Mouse (Mus musculus): ENCODE measurements around the gene Bclaf1.

Bclaf1 gene

DNA sequence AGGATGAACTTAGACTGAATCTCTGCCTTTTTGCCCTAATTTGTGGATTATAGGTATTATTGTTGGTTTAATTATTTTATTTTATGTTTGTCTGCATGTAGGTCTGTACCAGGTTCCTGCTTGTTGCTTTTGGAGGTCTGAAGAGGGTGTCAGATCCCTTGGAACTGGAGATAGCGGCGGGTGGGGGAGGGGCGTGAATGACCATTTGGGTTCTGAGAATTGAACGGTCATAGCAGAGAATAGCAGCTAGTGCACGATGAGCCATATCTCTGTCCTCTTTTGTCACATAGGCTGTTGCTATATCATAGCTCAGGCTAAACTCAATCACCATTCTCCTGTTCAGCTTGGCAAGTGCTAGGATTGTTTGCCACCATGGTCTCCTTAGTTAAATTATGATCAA lies 5.2 kb downstream of the Bclaf1 start:
- no peak for DNase-seq

GRCm38 (mm10) chr10:20326226-20326625 lies 14.0 kb downstream of the Bclaf1 start:
- DNase-seq: no peak

- no peak for DNase-seq
Measured at GRCm38 (mm10) chr10:20331262-20331661, 19.0 kb downstream of the Bclaf1 start.

- no peak for DNase-seq
Measured at GRCm38 (mm10) chr10:20337872-20338271, 25.6 kb downstream of the Bclaf1 start.

DNA sequence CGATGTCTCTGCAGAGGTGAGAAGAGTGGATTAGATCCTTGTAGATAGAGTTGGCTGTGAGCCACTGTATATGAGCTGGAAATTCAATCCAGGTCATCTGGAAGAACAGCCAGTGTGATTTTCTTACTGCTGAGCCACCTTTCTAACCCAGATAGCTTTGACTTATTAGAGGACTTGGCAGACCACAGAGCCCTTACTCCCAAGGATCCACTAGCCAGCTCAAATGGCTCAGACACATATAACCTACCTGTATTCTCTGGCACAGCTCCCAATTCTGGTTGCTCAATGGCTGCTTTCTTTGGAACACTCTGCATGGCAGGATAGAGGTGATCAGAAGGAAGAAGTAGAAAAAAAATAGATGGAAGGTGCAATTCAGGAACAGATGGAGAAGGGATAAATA lies 33.5 kb downstream of the Bclaf1 start:
- no peak for DNase-seq

DNA sequence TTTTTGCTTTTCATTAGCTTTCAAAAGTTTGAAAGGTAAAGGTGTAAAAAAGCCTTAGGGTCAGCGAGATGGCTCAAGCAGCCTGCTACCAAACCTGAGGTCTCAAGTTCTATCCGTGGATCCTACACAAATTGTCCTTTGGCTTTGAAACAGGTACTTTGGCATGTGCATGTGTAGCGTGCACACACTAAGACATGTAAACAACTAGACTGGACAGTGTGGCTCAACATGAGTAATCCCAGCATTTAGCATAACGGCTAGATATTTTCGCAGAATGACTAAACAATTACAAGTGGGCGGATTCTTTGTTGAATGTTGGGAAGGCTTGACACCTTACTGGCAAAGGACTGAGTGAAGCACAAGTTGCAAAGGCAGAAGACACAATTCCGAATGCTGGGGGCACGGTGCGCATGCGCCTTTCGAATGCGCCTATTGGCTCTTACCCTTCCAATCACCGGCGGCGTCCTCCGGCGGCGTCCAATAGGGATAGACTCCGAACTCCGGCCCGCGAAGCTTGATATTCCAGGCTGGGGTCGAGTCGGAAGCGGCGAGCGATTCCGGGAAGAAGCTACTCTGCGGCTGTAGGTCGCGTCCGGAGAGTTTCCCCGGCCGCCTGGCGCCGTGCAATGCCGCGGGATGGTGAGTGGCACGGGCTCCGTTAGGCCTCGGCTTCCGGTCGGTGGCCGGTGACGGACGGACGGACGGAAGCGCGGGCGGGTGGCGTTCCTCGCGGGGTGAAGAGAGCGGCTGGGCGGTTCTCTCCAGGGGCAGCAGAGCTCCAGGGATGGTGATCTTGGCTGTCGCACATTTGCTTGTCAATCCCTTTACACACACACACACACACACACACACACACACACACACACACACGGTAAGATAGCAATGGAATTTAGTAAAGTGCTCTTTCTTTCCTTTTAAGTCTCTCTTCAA lies 35.3 kb downstream of the Bclaf1 start, which contains the start of gene Mtfr2:
Gene Mtfr2, plus strand, starts transcription at position 486 of the 930 bp plus-strand sequence.
- peak; percentile 93 for DNase-seq

- no peak for DNase-seq
Measured at GRCm38 (mm10) chr10:20348894-20349293, 36.6 kb downstream of the Bclaf1 start.

- no peak for DNase-seq
Measured at GRCm38 (mm10) chr10:20361542-20362449, 49.5 kb downstream of the Bclaf1 start.

GRCm38 (mm10) chr10:20362450-20363118 lies 50.3 kb downstream of the Bclaf1 start:
- no peak for DNase-seq

DNA sequence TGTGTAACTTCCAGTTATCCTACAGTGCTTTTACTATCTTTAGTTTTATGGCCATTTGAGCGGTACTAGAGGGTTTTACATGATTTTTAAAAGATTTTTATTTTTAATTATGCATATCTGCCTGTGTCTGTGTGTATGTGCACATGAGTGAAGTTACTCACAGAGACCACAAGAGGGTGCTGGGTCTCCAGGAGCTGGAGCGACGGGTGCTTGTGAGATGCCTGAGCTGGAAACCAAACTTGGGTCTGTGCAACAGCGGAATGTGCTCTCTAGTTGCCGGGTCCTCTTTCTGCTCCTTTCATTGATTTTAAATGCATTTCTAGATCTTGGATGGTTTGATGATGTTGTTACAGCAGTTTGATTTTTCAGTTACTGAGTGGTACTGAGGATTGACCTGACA lies 59.8 kb downstream of the Bclaf1 start:
- DNase-seq: no peak

DNA sequence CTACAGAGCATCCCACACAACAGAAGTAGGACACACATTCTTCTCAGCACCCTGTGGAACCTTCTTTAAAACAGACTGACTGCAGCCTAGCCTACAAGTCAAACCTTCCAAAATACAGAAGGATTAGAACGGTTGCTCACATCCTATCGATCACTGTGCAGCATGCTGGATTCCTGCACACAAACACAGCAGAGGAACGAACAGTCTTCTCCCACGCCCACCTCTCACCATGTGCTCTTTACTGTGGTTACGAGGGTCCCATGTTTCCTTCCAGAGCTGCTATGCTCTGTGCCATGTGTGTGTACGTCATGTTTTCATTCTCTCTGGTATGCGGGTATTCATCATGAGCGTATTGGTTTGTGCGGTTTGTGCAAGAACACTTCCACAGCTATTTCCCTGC lies 65.4 kb downstream of the Bclaf1 start:
- no peak for DNase-seq

- no peak for DNase-seq
Measured at GRCm38 (mm10) chr10:20379071-20379735, 66.9 kb downstream of the Bclaf1 start.

DNA sequence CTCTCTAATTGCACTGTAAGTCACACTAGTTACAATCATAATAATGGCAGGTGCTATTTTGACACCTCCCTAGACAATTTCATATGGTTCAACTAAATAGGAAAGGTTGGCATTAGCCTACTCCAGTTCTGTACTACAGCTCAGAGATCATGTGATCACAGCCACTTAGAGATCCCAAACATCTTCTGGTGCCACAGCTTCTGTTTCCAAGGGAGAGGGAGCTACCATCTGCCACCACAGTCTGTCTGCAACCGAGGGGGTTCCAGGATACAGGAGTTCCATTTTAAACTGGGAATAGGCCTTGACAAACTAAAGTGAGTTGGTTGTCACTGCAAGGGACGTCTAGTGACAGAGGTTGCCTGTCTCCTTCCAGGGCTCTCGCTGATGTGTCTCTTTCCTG lies 68.5 kb downstream of the Bclaf1 start:
- peak; percentile 29 for DNase-seq

DNA sequence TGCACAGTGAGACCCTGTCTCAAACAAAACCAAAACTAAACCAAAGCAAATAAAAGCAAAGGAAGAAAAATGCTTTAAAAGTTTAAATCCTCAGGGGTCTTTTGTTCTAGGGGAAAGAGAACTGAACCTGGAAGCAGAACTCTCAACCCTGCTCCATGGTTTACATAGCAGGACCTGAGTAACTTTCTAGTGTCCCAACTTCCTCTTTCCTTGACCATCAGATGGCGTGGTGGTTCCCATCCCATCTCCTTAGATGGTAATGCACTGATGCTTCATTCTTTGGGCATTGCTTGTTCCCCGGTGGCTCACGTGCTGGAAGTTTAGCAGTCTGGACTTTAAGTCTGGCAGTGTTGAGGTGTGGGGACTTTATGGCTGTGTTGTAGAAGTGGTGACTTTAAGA lies 69.1 kb downstream of the Bclaf1 start:
- DNase-seq: no peak

DNA sequence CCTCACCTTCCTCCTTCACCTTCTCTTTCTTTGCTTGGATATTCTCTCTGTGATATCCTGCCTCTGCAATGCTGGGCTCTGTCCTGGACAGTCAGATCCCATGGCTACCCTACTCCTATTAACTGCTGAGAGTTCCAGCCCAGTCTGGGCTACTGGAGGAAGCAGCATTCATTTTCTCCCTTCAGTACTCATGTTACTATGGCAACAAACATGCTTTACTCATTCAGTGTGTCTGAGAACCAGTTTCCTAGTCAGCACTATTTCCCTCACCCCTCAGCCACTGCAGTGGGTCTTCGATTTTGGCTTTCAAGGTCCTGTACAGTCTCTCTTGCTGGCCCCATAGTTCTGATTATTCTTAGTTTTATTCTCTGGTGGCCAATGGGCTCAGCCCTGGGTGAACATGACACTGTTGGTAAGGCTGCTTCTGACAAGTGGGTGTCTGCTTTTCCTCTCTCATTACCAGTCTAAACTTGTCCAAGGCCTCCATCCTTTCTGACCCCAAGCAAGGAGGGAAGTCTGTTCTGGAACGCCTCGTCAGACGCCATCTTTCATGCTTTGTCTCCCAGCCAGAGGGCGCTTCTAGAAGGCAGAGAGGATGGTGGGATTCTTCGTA lies 70.6 kb downstream of the Bclaf1 start:
- no peak for DNase-seq

DNA sequence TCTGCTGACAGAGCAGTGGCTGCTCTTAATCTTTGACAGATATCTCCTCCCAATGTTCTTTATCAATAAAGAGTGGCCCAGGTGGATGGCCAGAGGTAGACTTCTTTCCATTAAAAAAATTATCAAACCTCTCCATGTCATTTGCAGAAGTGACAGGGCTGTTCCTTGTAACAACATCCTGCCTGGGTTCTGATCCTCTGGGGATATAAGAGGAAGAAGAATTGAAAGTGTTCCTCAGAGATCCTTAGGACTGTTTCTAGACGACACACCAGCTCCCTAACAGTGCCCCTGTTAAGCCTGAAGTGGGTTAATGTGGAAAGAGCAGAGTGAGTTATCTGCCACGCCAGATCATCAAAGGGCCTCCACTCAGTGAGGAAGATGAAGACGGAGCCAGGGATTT lies 78.3 kb downstream of the Bclaf1 start:
- DNase-seq: no peak

All from right cerebral cortex, adult 18-20 months (tissue).